Mouse (Mus musculus) stomach, embryonic 15.5 days (tissue): ENCODE measurements at regions not wholly inside any gene's neighbourhood (a gene's known extent, or its start where the extent isn't known, plus 50 kb on each side); places are given as distances from the start of the nearest gene placed in this dataset.

Experiments
- ATAC-seq: fragments of 200-750 bp; cut with Nextera tagmentation; 2 replicates; pipeline ENCODE4 v1.8.0; 2017; ENCODE audit warnings: low read depth, moderate number of reproducible peaks, moderate TSS enrichment; ENCODE audit not compliant: insufficient read depth, low FRiP score
- H3K27ac ChIP-seq: fragments of 300-500 bp; sonication (generic); 2 replicates; pipeline ENCODE4 v1.5.1; 2015; ENCODE audit warnings: mild to moderate bottlenecking, inconsistent platforms
- H3K27me3 ChIP-seq: fragments of 300-500 bp; sonication (generic); replicated peaks from 2 replicates; pipeline ENCODE4 v1.6.1; 2015; ENCODE audit warnings: inconsistent platforms
- H3K36me3 ChIP-seq: fragments of 300-500 bp; sonication (generic); 2 replicates; pipeline ENCODE4 v1.6.1; 2015; ENCODE audit warnings: inconsistent platforms
- H3K4me1 ChIP-seq: fragments of 300-500 bp; sonication (generic); 2 replicates; pipeline ENCODE4 v1.6.1; 2015; ENCODE audit warnings: inconsistent platforms
- H3K4me2 ChIP-seq: fragments of 300-500 bp; sonication (generic); 2 replicates; pipeline ENCODE4 v1.6.1; 2015; ENCODE audit warnings: mild to moderate bottlenecking, inconsistent platforms
- H3K4me3 ChIP-seq: fragments of 300-500 bp; sonication (generic); replicated peaks from 2 replicates; pipeline ENCODE4 v1.5.1; 2015; ENCODE audit warnings: inconsistent platforms
- H3K9ac ChIP-seq: fragments of 300-500 bp; sonication (generic); 2 replicates; pipeline ENCODE4 v1.6.1; 2015; ENCODE audit warnings: inconsistent platforms
- H3K9me3 ChIP-seq: fragments of 300-500 bp; sonication (generic); 2 replicates; pipeline ENCODE4 v1.6.1; 2016; ENCODE audit warnings: inconsistent platforms
- WGBS: fragments of 180-500 bp; shearing (Covaris S2); methylation state at CpG from one replicate; pipeline ENCODE4 v1.1.7; 2015; 5-methylcytosine and 5-hydroxymethylcytosine counted together

DNA sequence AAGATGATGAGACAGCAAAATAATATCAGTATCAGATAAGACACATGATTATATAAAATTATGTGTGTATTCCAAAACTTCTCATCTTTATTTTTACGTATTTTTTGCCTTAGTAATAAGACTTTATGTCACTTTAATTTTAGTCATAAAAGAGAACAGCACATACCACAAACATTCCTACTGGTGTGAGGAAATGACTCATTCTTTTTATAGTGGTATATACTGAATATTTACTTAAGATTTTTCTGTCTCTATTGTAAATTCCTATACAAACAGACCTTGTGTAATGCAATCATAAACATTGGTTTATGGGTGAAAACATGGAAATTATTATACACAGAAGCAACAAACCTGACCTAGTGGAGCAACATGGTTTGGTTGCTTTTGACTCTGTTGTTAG is 173.4 kb upstream of the Avpr1a start:
- Histone ChIP-seq H3K4me3 (no peak overlapping the region), H3K36me3 (no peaks in the 10 kb centered on the region), H3K9ac (no peak overlapping the region), H3K9me3 (no peaks in the 10 kb centered on the region), H3K4me2 (no peak overlapping the region), H3K27me3 (no peaks in the 10 kb centered on the region), H3K27ac (no peak overlapping the region), H3K4me1 (no peaks in the 10 kb centered on the region)
- 63% methylated on average over 1 of the region's 1 CpGs for WGBS
- no peak for ATAC-seq

DNA sequence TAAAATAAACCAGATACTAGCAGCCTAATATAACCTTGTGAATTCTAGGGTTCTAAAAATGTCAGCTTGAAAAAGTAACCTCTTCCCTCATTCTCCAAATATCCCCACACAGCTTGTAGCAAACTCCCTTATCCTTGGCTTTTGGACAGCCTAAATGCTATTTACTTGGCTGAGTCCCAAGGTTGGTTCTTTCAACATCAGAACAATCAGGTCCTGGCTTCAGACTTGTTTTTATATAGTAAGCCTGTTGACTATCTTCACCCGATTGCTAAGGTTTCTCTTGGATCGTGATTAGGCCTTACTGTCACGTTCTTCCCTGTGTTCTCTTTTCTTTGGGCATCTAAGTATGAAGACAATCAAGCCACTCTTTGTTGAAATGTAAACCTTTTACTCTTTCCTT is 174.1 kb upstream of the Avpr1a start:
- H3K36me3 ChIP-seq: no peaks in the 10 kb centered on the region
- no peaks in the 10 kb centered on the region for H3K4me1 ChIP-seq
- H3K4me2 ChIP-seq: no peak overlapping the region
- H3K9me3 ChIP-seq: no peaks in the 10 kb centered on the region
- no peak overlapping the region for H3K4me3 ChIP-seq
- WGBS: 67% methylated on average over 3 of the region's 3 CpGs
- H3K9ac ChIP-seq: no peak overlapping the region
- no peak overlapping the region for H3K27ac ChIP-seq
- ATAC-seq: no peak
- no peaks in the 10 kb centered on the region for H3K27me3 ChIP-seq

DNA sequence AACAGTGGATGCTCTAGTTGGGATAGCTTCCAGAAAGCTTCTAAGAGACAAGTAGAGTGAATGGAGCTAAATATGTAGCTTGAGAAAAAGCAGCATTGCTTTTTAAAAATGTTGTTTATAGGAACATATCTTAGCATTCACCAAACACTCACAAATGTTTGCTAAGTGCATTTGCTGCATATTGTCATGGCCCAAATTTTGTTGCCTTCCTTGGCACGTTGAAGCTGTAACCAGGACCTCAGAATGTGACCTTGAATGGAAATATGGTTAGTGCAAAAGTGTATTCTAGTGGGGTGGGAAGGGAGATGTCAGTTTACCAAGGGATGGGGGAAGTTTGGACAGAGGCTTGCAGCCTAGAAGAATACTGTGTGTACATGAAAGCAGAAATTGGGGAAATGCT is 166.9 kb upstream of the Rxylt1 start:
- H3K4me1 ChIP-seq: no peaks in the 10 kb centered on the region
- H3K9ac ChIP-seq: no peak overlapping the region
- no peak overlapping the region for H3K27ac ChIP-seq
- no peak overlapping the region for H3K4me2 ChIP-seq
- H3K9me3 ChIP-seq: no peaks in the 10 kb centered on the region
- H3K27me3 ChIP-seq: no peaks in the 10 kb centered on the region
- no peak for ATAC-seq
- H3K4me3 ChIP-seq: no peak overlapping the region
- 35% methylated on average over 1 of the region's 1 CpGs for WGBS
- H3K36me3 ChIP-seq: no peaks in the 10 kb centered on the region

DNA sequence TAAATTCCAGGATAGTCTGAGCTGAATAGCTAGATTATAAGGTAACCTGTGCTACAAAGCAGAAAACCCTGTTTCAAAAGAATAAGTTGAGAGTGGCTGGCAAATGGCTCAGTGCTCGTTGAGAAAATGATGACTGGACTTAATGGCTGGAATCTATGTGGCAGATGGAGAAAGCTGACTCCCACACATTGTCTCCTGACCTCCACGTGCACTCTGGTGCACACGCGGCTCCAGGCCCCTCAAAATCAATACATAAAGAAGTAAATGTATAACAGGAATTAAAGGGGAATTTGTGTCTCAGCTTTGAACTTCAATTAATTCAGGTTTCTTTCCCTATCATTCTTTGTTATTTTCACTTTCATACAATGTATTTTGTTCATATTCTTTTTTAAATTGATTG is 162.2 kb upstream of the Rxylt1 start:
- Histone ChIP-seq H3K4me3 (no peak overlapping the region), H3K36me3 (no peaks in the 10 kb centered on the region), H3K9ac (no peak overlapping the region), H3K27me3 (no peaks in the 10 kb centered on the region), H3K27ac (no peak overlapping the region), H3K9me3 (no peaks in the 10 kb centered on the region), H3K4me1 (no peaks in the 10 kb centered on the region), H3K4me2 (no peak overlapping the region)
- 25% methylated on average over 4 of the region's 4 CpGs for WGBS
- no peak for ATAC-seq

- Histone ChIP-seq H3K27ac (no peak overlapping the region), H3K9ac (no peak overlapping the region), H3K4me2 (no peak overlapping the region), H3K9me3 (no peaks in the 10 kb centered on the region), H3K4me3 (no peak overlapping the region), H3K4me1 (no peaks in the 10 kb centered on the region), H3K27me3 (no peaks in the 10 kb centered on the region), H3K36me3 (no peaks in the 10 kb centered on the region)
- ATAC-seq: no peak
- 76% methylated on average over 3 of the region's 3 CpGs for WGBS
Measured at GRCm38 (mm10) chr10:122258711-122259110, 161.5 kb upstream of the Rxylt1 start.

DNA sequence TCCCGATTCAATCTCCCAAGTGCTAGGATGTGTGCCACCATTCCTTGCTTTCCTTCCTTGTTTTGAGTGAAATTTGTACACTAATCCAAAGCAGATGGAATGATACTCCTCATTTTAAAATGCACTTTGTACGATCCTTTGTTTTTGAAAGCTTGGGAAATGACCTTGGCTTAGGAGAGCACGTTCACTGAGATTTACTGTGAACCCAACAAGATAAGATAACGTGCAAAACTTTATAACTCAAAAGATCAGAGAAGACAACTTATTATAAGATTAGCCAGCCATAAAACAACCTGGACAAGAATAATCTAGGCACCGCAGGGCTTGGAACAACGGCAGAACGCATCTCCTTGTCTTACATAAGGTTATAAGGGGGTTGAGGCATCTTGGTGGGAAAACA is 134.6 kb upstream of the Rxylt1 start:
- WGBS: 70% methylated on average over 7 of the region's 7 CpGs

GRCm38 (mm10) chr10:122230746-122231145 is 133.6 kb upstream of the Rxylt1 start:
- Histone ChIP-seq H3K9me3 (no peaks in the 10 kb centered on the region), H3K4me1 (no peaks in the 10 kb centered on the region), H3K27me3 (no peaks in the 10 kb centered on the region), H3K36me3 (no peaks in the 10 kb centered on the region), H3K9ac (no peak overlapping the region), H3K4me2 (no peak overlapping the region), H3K4me3 (no peak overlapping the region), H3K27ac (no peak overlapping the region)
- peak; percentile 43; the same call in 1 of the 2 replicates for ATAC-seq
- 35% methylated on average over 11 of the region's 11 CpGs for WGBS

More for the DNA sequence above, 134.6 kb upstream of the Rxylt1 start:
- H3K27ac ChIP-seq: no peak overlapping the region
- no peaks in the 10 kb centered on the region for H3K9me3 ChIP-seq
- ATAC-seq: no peak
- no peaks in the 10 kb centered on the region for H3K36me3 ChIP-seq
- H3K9ac ChIP-seq: no peak overlapping the region
- no peak overlapping the region for H3K4me3 ChIP-seq
- no peaks in the 10 kb centered on the region for H3K27me3 ChIP-seq
- no peak overlapping the region for H3K4me2 ChIP-seq
- H3K4me1 ChIP-seq: no peaks in the 10 kb centered on the region

GRCm38 (mm10) chr10:122225679-122226078 is 128.5 kb upstream of the Rxylt1 start:
- Histone ChIP-seq H3K27me3 (no peaks in the 10 kb centered on the region), H3K4me3 (no peak overlapping the region), H3K9ac (no peak overlapping the region), H3K36me3 (no peaks in the 10 kb centered on the region), H3K27ac (no peak overlapping the region), H3K4me1 (peaks cover 7% of the 10 kb centered on the region; the same call in 1 of the 2 replicates), H3K9me3 (no peaks in the 10 kb centered on the region), H3K4me2 (no peak overlapping the region)
- 91% methylated on average over 8 of the region's 8 CpGs for WGBS
- no peak for ATAC-seq

- Histone ChIP-seq H3K4me3 (no peak overlapping the region), H3K27me3 (no peaks in the 10 kb centered on the region), H3K9me3 (no peaks in the 10 kb centered on the region), H3K36me3 (no peaks in the 10 kb centered on the region), H3K9ac (no peak overlapping the region), H3K4me2 (no peak overlapping the region), H3K27ac (peak overlapping the region; percentile 67; the same call in 1 of the 2 replicates), H3K4me1 (peaks cover 7% of the 10 kb centered on the region; the same call in 1 of the 2 replicates)
- 35% methylated on average over 3 of the region's 3 CpGs for WGBS
- peak; percentile 63; the same call in 1 of the 2 replicates for ATAC-seq
Measured at GRCm38 (mm10) chr10:122223076-122223475, 125.9 kb upstream of the Rxylt1 start.

DNA sequence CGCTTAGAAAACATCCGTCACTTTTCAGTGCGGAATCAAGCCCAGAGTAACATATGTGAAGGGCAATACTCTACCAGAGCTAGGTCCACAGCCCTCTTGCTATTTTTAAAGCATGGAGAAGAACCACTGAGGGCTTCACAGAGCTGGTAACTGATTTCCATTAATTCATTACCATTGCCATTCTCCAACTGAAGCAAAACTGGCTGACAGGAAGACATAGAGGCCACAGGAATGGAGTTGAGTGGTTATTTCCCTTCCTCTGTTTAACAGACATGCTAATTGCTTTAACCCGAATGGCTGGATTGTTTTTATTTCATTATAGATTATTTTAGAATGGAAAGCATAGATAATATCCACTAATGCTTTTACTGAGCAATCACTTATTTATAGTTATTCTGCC is 120.4 kb upstream of the Rxylt1 start:
- H3K36me3 ChIP-seq: no peaks in the 10 kb centered on the region
- no peak overlapping the region for H3K27ac ChIP-seq
- no peak overlapping the region for H3K4me3 ChIP-seq
- no peak overlapping the region for H3K4me2 ChIP-seq
- peaks cover 2% of the 10 kb centered on the region; the same call in 1 of the 2 replicates for H3K4me1 ChIP-seq
- no peaks in the 10 kb centered on the region for H3K9me3 ChIP-seq
- no peak overlapping the region for H3K9ac ChIP-seq
- no peak for ATAC-seq
- no peaks in the 10 kb centered on the region for H3K27me3 ChIP-seq
- whole genome bisulfite sequencing: 65% methylated on average over 4 of the region's 4 CpGs

- Histone ChIP-seq H3K27ac (no peak overlapping the region), H3K4me3 (no peak overlapping the region), H3K9ac (no peak overlapping the region), H3K36me3 (no peaks in the 10 kb centered on the region), H3K4me1 (no peaks in the 10 kb centered on the region), H3K4me2 (no peak overlapping the region), H3K9me3 (no peaks in the 10 kb centered on the region), H3K27me3 (no peaks in the 10 kb centered on the region)
- no peak for ATAC-seq
- 49% methylated on average over 4 of the region's 4 CpGs for WGBS
Measured at GRCm38 (mm10) chr10:122199791-122200190, 102.6 kb upstream of the Rxylt1 start.

GRCm38 (mm10) chr10:122197703-122198102 is 100.5 kb upstream of the Rxylt1 start:
- no peaks in the 10 kb centered on the region for H3K4me1 ChIP-seq
- no peak overlapping the region for H3K9ac ChIP-seq
- WGBS: 66% methylated on average over 4 of the region's 4 CpGs
- H3K27ac ChIP-seq: no peak overlapping the region
- ATAC-seq: no peak
- no peaks in the 10 kb centered on the region for H3K9me3 ChIP-seq
- no peak overlapping the region for H3K4me3 ChIP-seq
- no peak overlapping the region for H3K4me2 ChIP-seq
- no peaks in the 10 kb centered on the region for H3K36me3 ChIP-seq
- no peaks in the 10 kb centered on the region for H3K27me3 ChIP-seq

GRCm38 (mm10) chr10:122194139-122194538 is 97.0 kb upstream of the Rxylt1 start:
- H3K4me1 ChIP-seq: no peaks in the 10 kb centered on the region
- no peak overlapping the region for H3K4me2 ChIP-seq
- no peaks in the 10 kb centered on the region for H3K36me3 ChIP-seq
- no peaks in the 10 kb centered on the region for H3K27me3 ChIP-seq
- H3K9ac ChIP-seq: no peak overlapping the region
- no peak overlapping the region for H3K4me3 ChIP-seq
- 83% methylated on average over 9 of the region's 9 CpGs for WGBS
- no peaks in the 10 kb centered on the region for H3K9me3 ChIP-seq
- ATAC-seq: no peak
- H3K27ac ChIP-seq: no peak overlapping the region
